Mouse (Mus musculus) cortical plate, adult 2 months (tissue): ENCODE measurements around the gene Myo3b.

Source experiments
- CTCF ChIP-seq: fragments of 200-500 bp; IDR thresholded peaks from 2 replicates; pipeline ENCODE4 v1.5.1; 2011; ENCODE audit warnings: mild to moderate bottlenecking, control low read depth, low read length; ENCODE audit not compliant: insufficient read depth; ENCODE audit errors: extremely low read depth
- POLR2A ChIP-seq: fragments of 200-500 bp; IDR thresholded peaks from 2 replicates; pipeline ENCODE4 v1.6.1; 2011; ENCODE audit warnings: mild to moderate bottlenecking, low read length, control low read depth; ENCODE audit not compliant: insufficient read depth; ENCODE audit errors: extremely low read depth

DNA sequence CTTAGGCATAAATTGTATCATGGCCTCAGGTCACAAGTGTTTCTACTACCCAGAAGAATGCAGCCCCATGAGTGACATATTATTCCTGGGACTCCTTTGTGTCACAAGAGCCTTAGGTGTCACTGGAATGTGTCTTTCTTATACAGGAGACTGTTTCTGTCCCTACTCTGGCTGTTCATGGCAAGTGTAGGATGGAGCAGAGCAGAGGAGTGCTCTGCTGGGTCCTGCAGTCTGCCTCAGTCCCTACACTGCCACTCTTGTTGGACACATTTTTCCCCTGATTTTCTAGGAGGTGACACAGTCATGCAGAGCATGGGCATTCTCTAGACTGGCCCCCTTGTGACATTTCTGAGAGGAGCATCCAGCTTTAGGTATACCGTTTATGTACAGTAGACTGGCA lies 350.2 kb downstream of the Myo3b start:
- TF ChIP-seq CTCF (no peak), POLR2A (no peak)
